Mouse (Mus musculus) G1E-ER4 (cell line): ENCODE measurements around the gene Gmds. TPM values are rescaled to one million over a fixed set of nuclear protein-coding genes. Genes with fewer than 3 reads are reported as not detected.

ENCODE experiments used
- GATA1 ChIP-seq: IDR thresholded peaks from one replicate; pipeline ENCODE4 v1.8.0; 2012; ENCODE audit warnings: low read length, inconsistent platforms
- polyA plus RNA-seq: library from polyadenylated mRNA; stranded (reverse); fragments of >175 nt; gene quantifications from 2 replicates; pipeline ENCODE4 v1.2.3, GENCODE M21; 2012

Gmds gene
- polyA plus RNA-seq, 1 experiment, result 56.1 TPM

- TF ChIP-seq GATA1, result no peak
These were observed 427.2 kb downstream of the Gmds start for GRCm38 (mm10) chr13:31911362-31911761.

DNA sequence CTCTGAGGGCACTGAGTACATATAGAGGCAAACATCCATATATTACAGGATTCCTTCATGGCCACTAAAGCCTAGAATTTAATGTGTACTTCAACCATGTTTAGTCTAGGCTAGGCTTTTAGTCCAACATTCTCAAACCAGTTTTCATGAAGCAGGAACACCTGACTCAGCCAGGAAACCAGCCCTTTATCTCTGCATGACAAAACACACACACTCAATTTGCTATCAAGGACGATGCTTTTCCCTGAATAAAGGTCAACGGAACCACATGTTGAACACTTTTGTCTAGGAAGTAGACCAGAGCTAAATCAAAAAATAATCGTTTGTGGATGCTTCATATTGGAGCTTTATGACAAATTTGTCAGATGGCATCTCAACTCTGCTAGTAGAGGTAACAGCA lies 429.5 kb downstream of the Gmds start:
- TF ChIP-seq GATA1, result no peak

GRCm38 (mm10) chr13:31906514-31906913 lies 432.0 kb downstream of the Gmds start:
- no peak for TF ChIP-seq GATA1

GRCm38 (mm10) chr13:31900191-31900590 lies 438.3 kb downstream of the Gmds start:
- TF ChIP-seq GATA1, result no peak

DNA sequence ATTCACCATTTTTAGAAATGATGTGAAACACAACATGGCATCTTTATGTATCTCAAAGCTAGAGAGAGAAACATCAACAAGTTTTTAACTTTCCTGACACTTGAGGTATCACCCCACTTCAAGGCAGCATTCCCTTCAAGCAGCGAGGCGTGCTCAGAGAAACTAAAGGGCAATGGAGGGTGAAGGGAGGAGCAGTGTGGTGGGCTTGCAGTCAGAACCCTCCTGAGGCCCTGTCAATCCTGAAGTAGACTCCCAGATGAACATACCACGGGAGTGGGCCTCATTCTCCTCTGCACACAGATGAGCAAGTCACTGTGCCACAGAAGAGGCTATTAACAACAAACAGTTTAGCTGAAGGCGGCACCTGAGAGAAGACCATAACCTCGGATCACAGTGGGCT lies 439.1 kb downstream of the Gmds start:
- TF ChIP-seq GATA1, result no peak

- no peak for TF ChIP-seq GATA1
These were observed 441.0 kb downstream of the Gmds start for GRCm38 (mm10) chr13:31897493-31897892.

DNA sequence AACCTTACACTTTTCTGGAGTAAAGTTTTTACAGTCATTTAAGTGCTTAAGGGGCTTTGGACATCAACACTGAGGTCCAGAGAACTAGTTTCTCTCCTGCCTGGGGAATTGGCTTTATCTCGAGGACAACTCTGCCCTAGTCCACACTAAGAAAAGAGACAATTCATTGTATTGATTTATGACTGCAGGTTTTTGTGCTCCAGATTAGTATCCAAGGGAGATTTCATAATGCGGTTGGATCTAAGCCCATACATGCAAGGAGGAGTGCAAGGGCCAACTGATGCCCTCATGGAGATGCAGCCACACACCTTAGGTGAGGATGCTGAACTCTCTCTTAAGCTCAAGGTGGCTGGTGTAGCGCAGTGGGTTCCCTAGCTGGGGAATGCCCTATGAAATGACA lies 444.0 kb downstream of the Gmds start:
- no peak for TF ChIP-seq GATA1

- no peak for TF ChIP-seq GATA1
These were observed 445.5 kb downstream of the Gmds start for GRCm38 (mm10) chr13:31892913-31893514.

GRCm38 (mm10) chr13:31888500-31888899 lies 450.0 kb downstream of the Gmds start:
- TF ChIP-seq GATA1, result no peak

DNA sequence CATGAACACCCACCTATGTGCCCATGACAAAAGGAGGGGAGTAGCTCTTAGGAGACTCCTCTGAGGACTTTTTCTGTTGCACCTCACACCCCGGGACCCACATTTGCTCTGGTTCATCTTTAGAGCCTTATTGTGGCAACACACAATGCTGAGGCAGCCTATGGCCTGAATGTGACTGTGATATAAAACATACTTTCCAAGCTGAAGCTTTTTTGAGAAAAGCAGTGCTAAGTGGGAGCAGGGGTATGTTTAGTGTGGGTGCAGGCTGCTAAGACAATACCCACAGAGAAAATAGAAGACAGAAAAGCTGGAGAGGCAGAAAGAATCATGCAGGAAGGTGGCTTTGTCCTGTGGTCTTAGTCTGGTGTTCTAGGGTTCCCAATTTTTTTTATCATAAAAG lies 452.8 kb downstream of the Gmds start:
- TF ChIP-seq GATA1, result no peak

GRCm38 (mm10) chr13:31878805-31879477 lies 459.6 kb downstream of the Gmds start:
- TF ChIP-seq GATA1, result no peak

DNA sequence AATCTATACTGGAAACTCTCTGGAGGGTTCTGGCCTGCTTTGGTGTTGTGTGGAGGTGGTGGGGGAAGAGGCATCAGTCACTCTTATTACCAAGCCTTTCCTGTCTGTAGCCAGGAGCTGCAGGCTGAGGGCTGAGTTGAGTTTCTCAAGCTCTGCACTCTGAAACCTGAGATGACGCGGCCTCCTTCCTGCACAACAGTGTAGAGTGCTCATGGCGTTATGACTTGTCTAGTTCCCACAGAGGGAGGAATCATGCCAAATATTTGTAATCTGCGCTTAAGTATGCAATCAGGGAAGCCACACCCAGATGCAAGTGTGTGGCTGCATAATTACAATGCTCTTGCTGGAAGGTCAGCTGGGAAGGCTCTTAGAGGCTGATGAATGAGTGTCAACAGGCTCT lies 461.5 kb downstream of the Gmds start:
- TF ChIP-seq GATA1, result no peak

DNA sequence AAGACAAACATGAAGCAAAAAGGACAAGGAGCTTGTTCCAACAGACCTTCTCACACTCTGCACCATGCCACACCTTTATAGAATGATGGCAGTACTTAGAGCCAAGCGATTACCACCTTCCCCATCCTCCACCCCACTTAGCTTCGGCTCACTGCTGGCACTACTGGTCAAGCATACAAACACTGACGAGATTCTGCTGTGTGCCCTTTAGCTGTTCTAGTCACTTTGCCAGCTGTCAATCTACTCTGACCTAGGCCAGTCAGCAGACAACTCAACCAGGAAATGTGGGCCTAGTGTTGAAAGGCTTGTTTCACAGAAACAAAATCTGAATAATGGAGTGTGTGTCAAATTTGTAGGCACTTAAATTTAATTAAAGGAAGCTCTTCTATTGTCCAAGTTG lies 464.1 kb downstream of the Gmds start:
- TF ChIP-seq GATA1, result no peak

DNA sequence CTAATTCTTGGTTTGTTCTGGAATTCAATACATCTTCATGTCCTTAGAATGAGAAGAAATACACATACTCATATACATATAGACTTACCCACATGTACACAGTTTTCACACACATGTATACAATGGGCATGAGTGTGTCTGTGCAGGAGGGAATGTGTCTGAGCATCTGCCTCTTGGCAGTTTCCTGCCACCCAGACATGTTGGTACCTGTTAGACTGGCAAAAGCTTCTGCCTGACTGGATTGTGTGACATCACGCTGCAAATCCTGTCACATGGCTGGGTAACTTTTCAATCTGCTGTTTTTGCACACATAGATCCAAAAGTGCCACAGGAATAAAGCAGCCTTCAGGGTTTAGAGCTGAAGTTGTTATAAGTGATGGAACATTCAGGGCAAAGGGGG lies 465.3 kb downstream of the Gmds start:
- no peak for TF ChIP-seq GATA1

- no peak for TF ChIP-seq GATA1
These were observed 473.8 kb downstream of the Gmds start for GRCm38 (mm10) chr13:31864786-31865185.

GRCm38 (mm10) chr13:31863461-31863860 lies 475.1 kb downstream of the Gmds start:
- no peak for TF ChIP-seq GATA1

GRCm38 (mm10) chr13:31860200-31860599 lies 478.3 kb downstream of the Gmds start:
- no peak for TF ChIP-seq GATA1

- TF ChIP-seq GATA1, result no peak
These were observed 484.5 kb downstream of the Gmds start for GRCm38 (mm10) chr13:31854000-31854399.

DNA sequence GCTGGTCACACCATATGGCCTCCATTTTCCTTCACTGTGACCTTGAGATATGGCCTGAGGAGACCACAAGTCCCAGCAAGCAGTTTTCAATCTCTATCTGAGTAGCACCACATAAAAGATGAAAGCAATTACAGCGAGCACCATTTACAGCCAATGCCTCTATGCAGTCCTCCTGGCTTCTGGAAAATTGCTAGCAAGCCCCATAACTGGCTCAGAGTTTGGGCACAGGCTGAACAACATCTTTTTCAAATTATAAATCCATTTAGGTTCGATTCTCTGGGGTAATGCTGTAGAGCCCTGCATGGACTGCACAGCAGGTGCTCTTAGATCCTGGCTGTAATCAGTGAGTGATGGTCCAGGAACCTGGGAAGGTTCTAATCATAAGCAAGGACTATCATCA lies 485.0 kb downstream of the Gmds start:
- no peak for TF ChIP-seq GATA1
